Mouse (Mus musculus) liver, embryonic 15.5 days (tissue): ENCODE results near the gene Ubtd2. TPM values are rescaled to one million over a fixed set of nuclear protein-coding genes. Genes with fewer than 3 reads are reported as not detected.

ENCODE experiments used
- polyA plus RNA-seq: library from polyadenylated mRNA; unstranded; fragments of >200 nt; fragmentation: Nextera tagmentation; extraction: Ambion mirVana; gene quantifications from 2 replicates; pipeline ENCODE4 v1.2.1, GENCODE M21; 2015

Gene Ubtd2
- polyA plus RNA-seq, 1 experiment from 2014 or later, result 3.9 TPM

Other genes with a start within 250 kb of the Ubtd2 start
- 68.7 and 70.1 TPM in 2 replicates for gene Snrnp25, start 250.0 kb upstream of the Ubtd2 start, polyA plus RNA-seq
- 5.1 and 8.0 TPM in 2 replicates for gene Rhbdf1, start 233.1 kb upstream of the Ubtd2 start, polyA plus RNA-seq
- gene Mpg, start 228.9 kb upstream of the Ubtd2 start, polyA plus RNA-seq, result 18.3 and 19.6 TPM in 2 replicates
- gene Nprl3, start 187.7 kb upstream of the Ubtd2 start, polyA plus RNA-seq, result 28.1 and 31.9 TPM in 2 replicates
- gene Hba-x, start 179.0 kb upstream of the Ubtd2 start, polyA plus RNA-seq, result 72.6 and 109 TPM in 2 replicates
- 74,460 and 76,487 TPM in 2 replicates for gene Hba-a1, start 171.9 kb upstream of the Ubtd2 start, polyA plus RNA-seq
- gene Hbq1b, start 168.4 kb upstream of the Ubtd2 start, polyA plus RNA-seq, result 139 and 151 TPM in 2 replicates
- gene Hba-a2, start 158.9 kb upstream of the Ubtd2 start, polyA plus RNA-seq, result 175,652 and 176,876 TPM in 2 replicates
- 7.3 and 8.0 TPM in 2 replicates for gene Hbq1a, start 155.3 kb upstream of the Ubtd2 start, polyA plus RNA-seq
- 1.0 and 1.1 TPM in 2 replicates for gene Sh3pxd2b, start 107.5 kb upstream of the Ubtd2 start, polyA plus RNA-seq
- gene Efcab9, start 76.7 kb downstream of the Ubtd2 start, polyA plus RNA-seq, result 0.20 and 0.41 TPM in 2 replicates
- gene Stk10, start 77.9 kb downstream of the Ubtd2 start, polyA plus RNA-seq, result 4.3 TPM in 2 replicates
- gene Fbxw11, start 187.4 kb downstream of the Ubtd2 start, polyA plus RNA-seq, result 19.1 and 19.5 TPM in 2 replicates